Comparison of ENCODE assay signal across 11 mouse cellular contexts in genomic region chr7:80202961-80203360, GRCm38 (mm10). TPM values are rescaled to one million over a fixed set of nuclear protein-coding genes. Genes with fewer than 3 reads are reported as not detected.
DNase-seq lines count a peak whose midpoint lies in the region; ATAC-seq and TF ChIP-seq lines count a peak whose summit lies in the region.
"Had no signal": no experiment of that assay in that cellular context is flagged by ENCODE, and none has a peak within 500 bp of the region (broad histone marks: within the 10 kb centered on the region; RNA-seq: fewer than 3 reads in every experiment).

No protein-coding gene starts in this region.

- H3K27ac ChIP-seq in midbrain, embryonic 11.5 days (ENCODE audit: low read depth, low read length), result 0 out of 2 replicates have a peak overlapping the region, but pooled peaks have one; percentile 2
- H3K27ac ChIP-seq in midbrain, embryonic 15.5 days, result no peak overlapping the region
- peak overlapping the region; percentile 84 for H3K27ac ChIP-seq in liver, embryonic 16.5 days (ENCODE audit: low read length)
- H3K27ac ChIP-seq in stomach, postnatal 0 days (replicated peaks), result peak overlapping the region; percentile 30; the same call in 1 of the 2 replicates

- no peaks in the 10 kb centered on the region for H3K27me3 ChIP-seq in midbrain, embryonic 11.5 days (ENCODE audit: control insufficient read depth, insufficient read depth, low read length)
- no peaks in the 10 kb centered on the region for H3K27me3 ChIP-seq in midbrain, embryonic 15.5 days (replicated peaks)
- H3K27me3 ChIP-seq in liver, embryonic 16.5 days (ENCODE audit: control insufficient read depth, insufficient read depth, low read depth, low read length), result no peaks in the 10 kb centered on the region
- H3K27me3 ChIP-seq in stomach, postnatal 0 days (ENCODE audit: control insufficient read depth, insufficient read depth, low read length), result no peaks in the 10 kb centered on the region
- H3K27me3 ChIP-seq: heart, embryonic 12.5 days; Patski had no signal

- 0 out of 2 replicates have a peak overlapping the region, but pooled peaks have one; percentile 3 for H3K9ac ChIP-seq in midbrain, embryonic 11.5 days (ENCODE audit: low read length)
- no peak overlapping the region for H3K9ac ChIP-seq in midbrain, embryonic 15.5 days
- H3K9ac ChIP-seq in liver, embryonic 16.5 days (ENCODE audit: low read depth, low read length), result peak overlapping the region; percentile 64
- H3K9ac ChIP-seq in stomach, postnatal 0 days (ENCODE audit: low read length), result no peak overlapping the region
- H3K9ac ChIP-seq: heart, embryonic 12.5 days had no signal

- 74% methylated on average over 5 of the region's 5 CpGs for WGBS in midbrain, embryonic 11.5 days
- WGBS in midbrain, embryonic 15.5 days, result 77% methylated on average over 5 of the region's 5 CpGs
- 52% methylated on average over 5 of the region's 5 CpGs for WGBS in liver, embryonic 16.5 days (ENCODE audit: insufficient replicate concordance)
- WGBS in stomach, postnatal 0 days, result 75% methylated on average over 5 of the region's 5 CpGs

- H3K4me1 ChIP-seq in midbrain, embryonic 11.5 days (ENCODE audit: control insufficient read depth, insufficient read depth, low read length), result peaks cover 42% of the 10 kb centered on the region
- peaks cover 70% of the 10 kb centered on the region for H3K4me1 ChIP-seq in midbrain, embryonic 15.5 days
- peaks cover 88% of the 10 kb centered on the region for H3K4me1 ChIP-seq in liver, embryonic 16.5 days (ENCODE audit: control insufficient read depth, low read depth, low read length)
- H3K4me1 ChIP-seq in stomach, postnatal 0 days (replicated peaks; ENCODE audit: control insufficient read depth, insufficient read depth), result peaks cover 13% of the 10 kb centered on the region

- no peaks in the 10 kb centered on the region for H3K36me3 ChIP-seq in midbrain, embryonic 11.5 days (ENCODE audit: control insufficient read depth, insufficient read depth, low read length)
- H3K36me3 ChIP-seq in midbrain, embryonic 15.5 days (replicated peaks), result no peaks in the 10 kb centered on the region
- peaks cover 10% of the 10 kb centered on the region; the same call in 1 of the 2 replicates for H3K36me3 ChIP-seq in liver, embryonic 16.5 days (ENCODE audit: control insufficient read depth, insufficient read depth)
- no peaks in the 10 kb centered on the region for H3K36me3 ChIP-seq in stomach, postnatal 0 days (ENCODE audit: control insufficient read depth, insufficient read depth, low read length)

- H3K4me3 ChIP-seq in midbrain, embryonic 11.5 days (ENCODE audit: low read depth, low read length), result no peak overlapping the region
- H3K4me3 ChIP-seq in midbrain, embryonic 15.5 days, result no peak overlapping the region
- peak overlapping the region; percentile 42 for H3K4me3 ChIP-seq in liver, embryonic 16.5 days (ENCODE audit: low read depth, low read length)
- no peak overlapping the region for H3K4me3 ChIP-seq in stomach, postnatal 0 days (ENCODE audit: low read depth, low read length)
- H3K4me3 ChIP-seq: heart, embryonic 12.5 days had no signal

- TF ChIP-seq CTCF in stomach, postnatal 0 days (IDR thresholded peaks at IDR 0.05; ENCODE audit: low read depth), result no peak

- peak; percentile 52 for DNase-seq in adrenal gland, postnatal 14 days
- DNase-seq in adrenal gland, postnatal 4 days (ENCODE audit: low spot score in 2 of 2), result no peak
- DNase-seq in midbrain, embryonic 11.5 days (ENCODE audit: low spot score, missing footprints), result peak; percentile 51
- DNase-seq in stomach, postnatal 0 days (ENCODE audit: low spot score), result no peak
- no peak for DNase-seq in lung, postnatal 14 days
- no peak for DNase-seq in thymus, postnatal 10 days (ENCODE audit: low spot score in 2 of 2)
- DNase-seq: lung, adult 2 months had no signal

- no peak overlapping the region for H3K4me2 ChIP-seq in midbrain, embryonic 11.5 days
- no peak overlapping the region for H3K4me2 ChIP-seq in midbrain, embryonic 15.5 days
- H3K4me2 ChIP-seq in liver, embryonic 16.5 days (ENCODE audit: low read depth, low read length), result peak overlapping the region; percentile 51
- no peak overlapping the region for H3K4me2 ChIP-seq in stomach, postnatal 0 days (replicated peaks; ENCODE audit: low read depth)
- H3K4me2 ChIP-seq: heart, embryonic 12.5 days had no signal

- no peak for ATAC-seq in midbrain, embryonic 11.5 days (ENCODE audit: low FRiP score)
- ATAC-seq in midbrain, embryonic 15.5 days (replicated peaks), result no peak
- ATAC-seq in liver, embryonic 16.5 days (ENCODE audit: low read depth), result no peak
- ATAC-seq in stomach, postnatal 0 days (ENCODE audit: low FRiP score, low TSS enrichment), result no peak
- ATAC-seq: Patski had no signal

- H3K9me3 ChIP-seq in midbrain, embryonic 11.5 days (ENCODE audit: control insufficient read depth, low read length), result no peaks in the 10 kb centered on the region
- H3K9me3 ChIP-seq in midbrain, embryonic 15.5 days, result no peaks in the 10 kb centered on the region
- no peaks in the 10 kb centered on the region for H3K9me3 ChIP-seq in liver, embryonic 16.5 days (replicated peaks; ENCODE audit: control insufficient read depth, low read length)
- H3K9me3 ChIP-seq in stomach, postnatal 0 days (ENCODE audit: control insufficient read depth, low read length), result no peaks in the 10 kb centered on the region
- H3K9me3 ChIP-seq: heart, embryonic 12.5 days had no signal

- no peak for TF ChIP-seq EP300 in stomach, postnatal 0 days (optimal IDR thresholded peaks at IDR 0.05)

RNA-seq across cellular contexts. Expression of gene Sema4b, which starts 16.3 kb away (rescaled TPM):
- 46.9 and 57.0 TPM in 2 replicates for total RNA-seq in adrenal gland, postnatal 14 days (2021)
- 10 to 100 TPM; 62.1 to 66.9 TPM for total RNA-seq in adrenal gland, postnatal 4 days (2021)
- 9.6 and 10.5 TPM in 2 replicates for polyA plus RNA-seq in midbrain, embryonic 11.5 days (2014; fragmentation: Nextera tagmentation; extraction: Ambion mirVana)
- polyA plus RNA-seq in midbrain, embryonic 15.5 days (2015; fragmentation: Nextera tagmentation; extraction: Ambion mirVana), result 26.9 and 27.0 TPM in 2 replicates
- polyA plus RNA-seq in liver, embryonic 16.5 days (2015; fragmentation: Nextera tagmentation; extraction: Ambion mirVana), result 13.4 and 14.4 TPM in 2 replicates
- polyA plus RNA-seq in stomach, postnatal 0 days (2015; fragmentation: Nextera tagmentation; extraction: Ambion mirVana), result 19.4 and 19.9 TPM in 2 replicates

RNA-seq across cellular contexts. Expression of gene Cib1, which starts 29.7 kb away (rescaled TPM):
- 52.9 and 59.6 TPM in 2 replicates for total RNA-seq in adrenal gland, postnatal 14 days (2021)
- 10 to 100 TPM; 50.5 to 52.1 TPM for total RNA-seq in adrenal gland, postnatal 4 days (2021)
- 49.8 and 55.0 TPM in 2 replicates for polyA plus RNA-seq in midbrain, embryonic 11.5 days (2014; fragmentation: Nextera tagmentation; extraction: Ambion mirVana)
- polyA plus RNA-seq in midbrain, embryonic 15.5 days (2015; fragmentation: Nextera tagmentation; extraction: Ambion mirVana), result 28.5 and 29.7 TPM in 2 replicates
- 76.4 and 77.0 TPM in 2 replicates for polyA plus RNA-seq in liver, embryonic 16.5 days (2015; fragmentation: Nextera tagmentation; extraction: Ambion mirVana)
- polyA plus RNA-seq in stomach, postnatal 0 days (2015; fragmentation: Nextera tagmentation; extraction: Ambion mirVana), result 187 and 189 TPM in 2 replicates

RNA-seq across cellular contexts. Expression of gene Gdpgp1, which starts 29.7 kb away (rescaled TPM):
- 2.7 and 3.9 TPM in 2 replicates for total RNA-seq in adrenal gland, postnatal 14 days (2021)
- total RNA-seq in adrenal gland, postnatal 4 days (2021), result 1 to 10 TPM; 5.0 to 5.1 TPM
- polyA plus RNA-seq in midbrain, embryonic 11.5 days (2014; fragmentation: Nextera tagmentation; extraction: Ambion mirVana), result 3.8 and 4.5 TPM in 2 replicates
- 4.5 and 5.3 TPM in 2 replicates for polyA plus RNA-seq in midbrain, embryonic 15.5 days (2015; fragmentation: Nextera tagmentation; extraction: Ambion mirVana)
- polyA plus RNA-seq in liver, embryonic 16.5 days (2015; fragmentation: Nextera tagmentation; extraction: Ambion mirVana), result 1.5 and 1.7 TPM in 2 replicates
- polyA plus RNA-seq in stomach, postnatal 0 days (2015; fragmentation: Nextera tagmentation; extraction: Ambion mirVana), result 2.9 and 3.2 TPM in 2 replicates

RNA-seq across cellular contexts. Expression of gene Ttll13, which starts 43.2 kb away (rescaled TPM):
- total RNA-seq in adrenal gland, postnatal 14 days (2021), result 0.83 and 1.0 TPM in 2 replicates
- 1 to 10 TPM; 3.2 to 4.5 TPM for total RNA-seq in adrenal gland, postnatal 4 days (2021)
- polyA plus RNA-seq in midbrain, embryonic 11.5 days (2014; fragmentation: Nextera tagmentation; extraction: Ambion mirVana), result 0.53 and 0.91 TPM in 2 replicates
- 2.1 and 2.9 TPM in 2 replicates for polyA plus RNA-seq in midbrain, embryonic 15.5 days (2015; fragmentation: Nextera tagmentation; extraction: Ambion mirVana)
- 0.16 and 0.42 TPM in 2 replicates for polyA plus RNA-seq in liver, embryonic 16.5 days (2015; fragmentation: Nextera tagmentation; extraction: Ambion mirVana)
- 1.2 TPM in 2 replicates for polyA plus RNA-seq in stomach, postnatal 0 days (2015; fragmentation: Nextera tagmentation; extraction: Ambion mirVana)

RNA-seq across cellular contexts. Expression of gene Ngrn, which starts 58.1 kb away (rescaled TPM):
- 38.5 and 47.5 TPM in 2 replicates for total RNA-seq in adrenal gland, postnatal 14 days (2021)
- total RNA-seq in adrenal gland, postnatal 4 days (2021), result 10 to 100 TPM; 52.0 to 58.2 TPM
- polyA plus RNA-seq in midbrain, embryonic 11.5 days (2014; fragmentation: Nextera tagmentation; extraction: Ambion mirVana), result 53.1 and 53.2 TPM in 2 replicates
- 72.9 and 74.5 TPM in 2 replicates for polyA plus RNA-seq in midbrain, embryonic 15.5 days (2015; fragmentation: Nextera tagmentation; extraction: Ambion mirVana)
- 26.3 and 27.7 TPM in 2 replicates for polyA plus RNA-seq in liver, embryonic 16.5 days (2015; fragmentation: Nextera tagmentation; extraction: Ambion mirVana)
- 33.6 and 34.5 TPM in 2 replicates for polyA plus RNA-seq in stomach, postnatal 0 days (2015; fragmentation: Nextera tagmentation; extraction: Ambion mirVana)

Comparison
In these comparisons a context has a peak if more than half of its experiments do, and no peak if none do; other contexts are left out.
1. DNase-seq: peak in adrenal gland, postnatal 14 days (single experiment) and midbrain, embryonic 11.5 days (single experiment); none in adrenal gland, postnatal 4 days (0 of 2), stomach, postnatal 0 days (single experiment), lung, postnatal 14 days (single experiment) and thymus, postnatal 10 days (0 of 2).
2. H3K9ac ChIP-seq: peak in midbrain, embryonic 11.5 days (single experiment) and liver, embryonic 16.5 days (single experiment); none in midbrain, embryonic 15.5 days (single experiment) and stomach, postnatal 0 days (single experiment).